7 mouse cellular contexts compared by ENCODE assay signal in genomic region chr17:22314730-22315226, GRCm38 (mm10). TPM values are rescaled to one million over a fixed set of nuclear protein-coding genes. Genes with fewer than 3 reads are reported as not detected.
DNase-seq lines count a peak whose midpoint lies in the region; ATAC-seq lines count a peak whose summit lies in the region.
"Not testable (repeated sequence)": the region's sequence is repeated elsewhere in the genome, so short reads cannot be mapped to it uniquely, and the experiment has no call there.

TSS of gene CT030661.1 (minus strand) at chr17:22314837.

- intact Hi-C loops in gastrocnemius, postnatal 36 days (cut with DNase I), result not testable (repeated sequence)
- intact Hi-C loops in left cerebral cortex, postnatal 25 days (cut with DNase I), result loop anchor here (5.0 kb wide), 1 partner anchor 87 kb away; the partner anchor contains the start of gene Zfp994

- peak within 1 kb of the TSS; percentile 86 for H3K27ac ChIP-seq in intestine, embryonic 15.5 days
- peak within 1 kb of the TSS; percentile 84 for H3K27ac ChIP-seq in midbrain, embryonic 10.5 days (replicated peaks)

- not testable (repeated sequence) for H3K9me3 ChIP-seq in intestine, embryonic 15.5 days; midbrain, embryonic 10.5 days (replicated peaks)

- peak within 1 kb of the TSS; percentile 69 for H3K9ac ChIP-seq in intestine, embryonic 15.5 days

- peak; percentile 100 for ATAC-seq in intestine, embryonic 15.5 days

- H3K27me3 ChIP-seq in intestine, embryonic 15.5 days (replicated peaks); midbrain, embryonic 10.5 days (ENCODE audit: low read depth, poor library complexity, severe bottlenecking): not testable (repeated sequence)

- H3K4me1 ChIP-seq in intestine, embryonic 15.5 days (replicated peaks); midbrain, embryonic 10.5 days: not testable (repeated sequence)

- DNase-seq in adrenal gland, adult 2 months, result peak; percentile 93
- DNase-seq in embryo, embryonic 11.5 days (ENCODE audit: low read depth, low spot score), result peak; percentile 86
- peak; percentile 61 to 84 for DNase-seq in gastrocnemius, postnatal 36 days
- DNase-seq in left cerebral cortex, postnatal 25 days (ENCODE audit: low spot score in 2 of 2), result peak; percentile 94 to 98
- peak; percentile 82 for DNase-seq in midbrain, embryonic 10.5 days (ENCODE audit: low spot score)
- DNase-seq in right cerebral cortex, postnatal 4 days, result peak; percentile 80

- under 1% methylated on average over 20 of the region's 20 CpGs for WGBS in intestine, embryonic 15.5 days
- WGBS in midbrain, embryonic 10.5 days, result under 1% methylated on average over 20 of the region's 20 CpGs

- H3K4me3 ChIP-seq in intestine, embryonic 15.5 days (replicated peaks), result peak within 1 kb of the TSS; percentile 65
- peak within 1 kb of the TSS; percentile 65 for H3K4me3 ChIP-seq in midbrain, embryonic 10.5 days

- not testable (repeated sequence) for H3K36me3 ChIP-seq in intestine, embryonic 15.5 days; midbrain, embryonic 10.5 days

- H3K4me2 ChIP-seq in intestine, embryonic 15.5 days (replicated peaks), result peak within 1 kb of the TSS; percentile 54

RNA-seq across cellular contexts. Expression of gene CT030661.1, which starts in this region (rescaled TPM):
- total RNA-seq in adrenal gland, adult 2 months (2021), result 1 to 10 TPM; 9.3 to 9.5 TPM
- 0.08 and 0.09 TPM in 2 replicates for polyA plus RNA-seq in adrenal gland, adult 2 months (2012; rRNA removed)
- 1 to 10 TPM; 6.2 to 7.5 TPM for total RNA-seq in gastrocnemius, postnatal 36 days (2021)
- polyA plus RNA-seq in intestine, embryonic 15.5 days (2015; fragmentation: Nextera tagmentation; extraction: Ambion mirVana), result 10.6 and 11.4 TPM in 2 replicates
- total RNA-seq in left cerebral cortex, postnatal 25 days (2021), result 10 to 100 TPM; 12.2 to 12.4 TPM
- 8.1 and 9.0 TPM in 2 replicates for polyA plus RNA-seq in midbrain, embryonic 10.5 days (2016; fragmentation: Nextera tagmentation; extraction: Ambion mirVana)

Comparison
In these comparisons a context has a peak if more than half of its experiments do, and no peak if none do; other contexts are left out.
1. Peak in every context shown above with its lines: DNase-seq, ATAC-seq, H3K4me3 ChIP-seq and H3K27ac ChIP-seq.